Mouse (Mus musculus): Measurements from ENCODE around the gene Rad51c. TPM values are rescaled to one million over a fixed set of nuclear protein-coding genes. Genes with fewer than 3 reads are reported as not detected.

Rad51c gene
- polyA plus RNA-seq, 1 experiment from 2014 or later: 1.2 TPM

DNA sequence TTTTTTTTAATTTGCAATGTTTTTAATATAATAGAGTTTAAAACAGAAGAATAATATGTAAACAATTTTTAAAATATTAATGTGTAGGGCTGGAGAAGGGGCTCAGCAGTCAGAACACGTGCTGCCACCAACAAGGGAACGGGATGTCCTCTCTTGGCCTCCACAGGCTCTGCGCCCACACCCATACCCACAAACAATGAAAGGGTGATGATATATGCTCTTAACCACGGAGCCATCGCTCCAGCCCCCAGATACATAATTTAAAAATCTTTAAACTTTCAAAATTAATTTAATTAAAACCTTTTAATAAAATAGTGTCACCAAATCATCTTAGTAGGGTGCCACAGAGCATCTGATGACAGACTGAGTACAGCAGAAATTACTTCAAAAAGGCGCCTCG, 37.7 kb downstream of the Rad51c start:
- Histone ChIP-seq H3K4me1 (ENCODE audit: insufficient read depth, low read depth, low read length) (no peaks in the 10 kb centered on the region), H3K27ac (ENCODE audit: low read length) (no peak overlapping the region), H3K27me3 (replicated peaks; ENCODE audit: insufficient read depth, low read length) (no peaks in the 10 kb centered on the region), H3K36me3 (ENCODE audit: insufficient read depth, low read length) (no peaks in the 10 kb centered on the region), H3K4me3 (ENCODE audit: low read depth, low read length) (no peak overlapping the region), H3K4me2 (replicated peaks; ENCODE audit: low read depth, low read length) (no peak overlapping the region), H3K9ac (replicated peaks; ENCODE audit: low read depth) (no peak overlapping the region), H3K9me3 (ENCODE audit: low read length) (no peaks in the 10 kb centered on the region)
- TF ChIP-seq CTCF (IDR thresholded peaks at IDR 0.05) (no peak), EP300 (IDR thresholded peaks at IDR 0.05) (no peak)
- no peak for DNase-seq (ENCODE audit: low spot score)
- 72% methylated on average over 7 of the region's 7 CpGs for WGBS
- no peak for ATAC-seq

DNA sequence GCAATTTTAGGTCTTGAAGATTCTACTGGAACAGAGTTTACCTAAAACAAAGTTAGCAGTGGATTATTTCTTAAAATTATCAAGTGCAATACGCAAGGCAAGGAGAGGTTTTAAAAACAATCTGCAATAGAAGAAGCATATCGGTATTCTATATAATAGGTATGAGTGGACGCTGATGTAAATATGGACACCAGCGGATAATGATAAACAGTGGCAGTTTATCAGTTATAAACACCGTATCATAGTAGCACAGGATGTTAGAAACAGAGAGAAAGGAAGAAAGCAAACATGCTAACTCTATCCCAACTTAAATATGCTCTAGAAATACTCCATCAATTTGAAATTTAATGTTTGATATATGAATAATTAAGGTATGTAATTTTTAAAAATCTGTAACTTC, 39.6 kb downstream of the Rad51c start:
- WGBS: 80% methylated on average over 5 of the region's 5 CpGs
- Histone ChIP-seq H3K4me3 (ENCODE audit: low read depth, low read length) (no peak overlapping the region), H3K27ac (ENCODE audit: low read length) (no peak overlapping the region), H3K4me1 (ENCODE audit: insufficient read depth, low read depth, low read length) (no peaks in the 10 kb centered on the region), H3K36me3 (ENCODE audit: insufficient read depth, low read length) (no peaks in the 10 kb centered on the region), H3K4me2 (replicated peaks; ENCODE audit: low read depth, low read length) (no peak overlapping the region), H3K9me3 (ENCODE audit: low read length) (no peaks in the 10 kb centered on the region), H3K27me3 (replicated peaks; ENCODE audit: insufficient read depth, low read length) (0 out of 2 replicates have a peak, but pooled peaks cover 8% of the 10 kb centered on the region), H3K9ac (replicated peaks; ENCODE audit: low read depth) (no peak overlapping the region)
- no peak for TF ChIP-seq EP300 (IDR thresholded peaks at IDR 0.05)
- no peak for TF ChIP-seq CTCF (IDR thresholded peaks at IDR 0.05)
- no peak for ATAC-seq
- no peak for DNase-seq (ENCODE audit: low spot score)

DNA sequence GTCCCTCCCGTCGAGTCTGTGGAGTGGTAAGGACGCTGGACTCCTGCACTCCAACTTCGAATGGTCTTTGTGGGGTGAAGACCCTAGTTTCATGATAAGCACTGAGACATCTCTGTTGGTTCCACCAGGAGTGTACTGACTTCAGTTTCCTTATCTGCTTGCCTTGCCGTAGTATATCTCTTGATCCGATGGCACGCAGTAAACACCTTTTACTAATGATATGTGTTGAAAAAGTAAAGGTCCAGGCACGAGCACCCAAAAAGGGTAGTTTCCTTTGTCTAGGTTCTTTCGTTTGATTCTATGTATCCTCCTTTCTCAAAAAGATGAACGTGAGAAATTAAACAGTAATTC, 45.5 kb downstream of the Rad51c start:
- Histone ChIP-seq H3K4me2 (replicated peaks; ENCODE audit: low read depth, low read length) (peak overlapping the region; percentile 99), H3K4me1 (ENCODE audit: insufficient read depth, low read depth, low read length) (peaks cover 9% of the 10 kb centered on the region), H3K4me3 (ENCODE audit: low read depth, low read length) (peak overlapping the region; percentile 74), H3K36me3 (ENCODE audit: insufficient read depth, low read length) (no peaks in the 10 kb centered on the region), H3K27me3 (replicated peaks; ENCODE audit: insufficient read depth, low read length) (peaks cover 33% of the 10 kb centered on the region; the same call in 1 of the 2 replicates), H3K9ac (replicated peaks; ENCODE audit: low read depth) (no peak overlapping the region), H3K9me3 (ENCODE audit: low read length) (no peaks in the 10 kb centered on the region), H3K27ac (ENCODE audit: low read length) (no peak overlapping the region)
- no peak for DNase-seq (ENCODE audit: low spot score)
- WGBS: 13% methylated on average over 10 of the region's 10 CpGs
- no peak for ATAC-seq
- TF ChIP-seq CTCF (IDR thresholded peaks at IDR 0.05) (no peak), EP300 (IDR thresholded peaks at IDR 0.05) (no peak)

DNA sequence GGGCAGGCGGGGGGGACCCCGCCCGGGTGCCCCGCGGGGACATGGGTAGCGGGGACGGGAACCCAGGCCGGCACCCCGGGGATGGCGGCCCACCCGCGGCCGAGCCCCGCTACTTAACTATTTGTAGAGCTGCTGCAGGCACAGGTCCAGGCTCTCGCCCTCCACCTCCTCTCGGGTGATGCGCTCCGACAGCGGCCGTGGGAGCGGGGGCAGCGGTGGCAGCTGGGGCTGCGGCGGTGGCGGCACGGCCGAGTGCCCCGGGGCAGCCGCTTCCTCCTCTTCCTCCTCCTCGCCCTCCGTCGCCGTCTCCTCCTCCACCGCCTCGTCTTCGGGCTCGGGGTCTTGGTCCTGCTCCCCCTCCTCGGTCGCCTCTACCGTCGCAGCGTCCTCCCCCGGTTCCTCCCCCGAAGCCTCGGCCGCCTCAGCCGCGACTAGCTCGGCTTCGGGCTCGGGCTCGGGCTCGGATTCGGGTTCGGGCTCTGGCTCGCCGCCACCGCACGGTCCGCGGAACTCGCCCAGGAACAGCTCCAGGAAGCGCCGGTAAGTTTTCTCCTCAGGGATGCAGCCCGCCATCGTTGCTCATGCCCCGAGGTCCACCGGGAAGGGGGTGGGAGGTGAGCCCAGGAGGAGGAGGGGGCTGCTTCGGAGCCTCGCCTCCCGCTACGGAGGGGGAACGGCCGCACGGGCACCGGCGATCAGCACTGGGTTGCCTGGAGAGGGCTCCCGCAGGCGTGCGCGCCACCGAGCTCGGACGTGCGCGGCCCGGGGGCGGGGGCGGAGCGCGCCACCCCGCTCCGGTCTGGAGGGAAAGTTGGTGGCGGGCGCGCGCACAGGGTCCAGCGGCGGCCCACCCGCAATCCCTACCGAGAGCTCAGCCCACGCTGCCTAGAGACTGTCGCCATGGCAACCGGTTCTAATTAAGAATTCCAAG, 46.2 kb downstream of the Rad51c start, which contains the start of gene Ppm1e:
Gene Ppm1e, minus strand, starts transcription at position 693 of the 931 bp plus-strand sequence.
- Histone ChIP-seq H3K27me3 (replicated peaks; ENCODE audit: insufficient read depth, low read length) (peaks cover 33% of the 10 kb centered on the region; the same call in 1 of the 2 replicates), H3K4me1 (ENCODE audit: insufficient read depth, low read depth, low read length) (peaks cover 9% of the 10 kb centered on the region), H3K36me3 (ENCODE audit: insufficient read depth, low read length) (no peaks in the 10 kb centered on the region), H3K4me2 (replicated peaks; ENCODE audit: low read depth, low read length) (peak within 1 kb of the TSS; percentile 99), H3K27ac (ENCODE audit: low read length) (no peak within 1 kb of the TSS), H3K9me3 (ENCODE audit: low read length) (no peaks in the 10 kb centered on the region), H3K4me3 (ENCODE audit: low read depth, low read length) (peak within 1 kb of the TSS; percentile 74), H3K9ac (replicated peaks; ENCODE audit: low read depth) (0 out of 2 replicates have a peak within 1 kb of the TSS, but pooled peaks have one; percentile 19)
- ATAC-seq (peak; percentile 91), DNase-seq (ENCODE audit: low spot score) (peak; percentile 67)
- TF ChIP-seq CTCF (IDR thresholded peaks at IDR 0.05) (no peak), EP300 (IDR thresholded peaks at IDR 0.05) (no peak)
- WGBS: 2% methylated on average over 68 of the region's 104 CpGs

DNA sequence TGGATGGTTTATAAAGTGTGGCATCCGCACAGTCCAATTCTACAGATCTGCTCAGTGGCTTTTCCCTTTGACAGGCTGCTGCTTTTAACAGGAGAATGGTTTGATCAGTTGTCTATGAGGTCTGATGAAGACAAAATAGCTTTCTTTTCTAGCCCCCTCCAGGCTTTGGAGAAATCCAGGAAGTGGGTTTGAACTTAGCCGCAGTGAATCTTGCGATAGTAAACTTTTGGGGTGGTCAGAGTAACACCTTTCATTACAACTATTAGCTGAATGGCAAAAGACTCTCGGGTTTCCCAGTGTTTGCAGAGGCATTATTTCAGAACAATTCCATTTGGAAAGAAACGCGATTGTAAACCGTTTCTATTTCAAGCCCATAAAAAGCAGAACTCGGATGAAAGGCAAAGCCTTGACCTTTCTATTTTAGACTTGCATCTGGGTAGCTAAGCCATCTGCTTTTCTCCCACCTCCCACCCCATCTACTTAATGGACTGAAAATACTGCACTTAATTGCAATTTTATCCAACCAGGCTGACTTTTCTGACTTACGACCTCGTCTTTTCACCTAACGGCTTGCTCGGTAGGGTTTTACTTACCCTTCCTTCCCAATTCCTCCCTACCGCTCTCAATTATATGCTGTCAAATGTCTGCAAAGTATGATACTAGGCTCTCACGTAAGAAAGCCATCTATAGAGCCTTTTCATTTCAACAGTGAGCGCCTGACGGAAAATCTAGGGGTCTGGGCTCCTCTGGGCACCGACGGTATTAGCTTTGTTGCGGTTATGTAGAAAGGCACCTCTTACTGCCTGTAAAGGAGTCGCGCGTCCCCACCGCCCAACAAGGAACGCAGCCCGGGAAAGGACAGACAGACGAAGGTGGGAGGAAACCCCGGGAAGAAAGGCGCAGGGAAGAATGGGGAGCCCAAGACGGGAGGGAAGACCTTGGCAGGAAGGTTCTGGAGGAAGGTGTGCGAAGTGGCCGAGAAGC, 47.1 kb downstream of the Rad51c start:
- H3K27me3 ChIP-seq (replicated peaks; ENCODE audit: insufficient read depth, low read length): peaks cover 33% of the 10 kb centered on the region; the same call in 1 of the 2 replicates

DNA sequence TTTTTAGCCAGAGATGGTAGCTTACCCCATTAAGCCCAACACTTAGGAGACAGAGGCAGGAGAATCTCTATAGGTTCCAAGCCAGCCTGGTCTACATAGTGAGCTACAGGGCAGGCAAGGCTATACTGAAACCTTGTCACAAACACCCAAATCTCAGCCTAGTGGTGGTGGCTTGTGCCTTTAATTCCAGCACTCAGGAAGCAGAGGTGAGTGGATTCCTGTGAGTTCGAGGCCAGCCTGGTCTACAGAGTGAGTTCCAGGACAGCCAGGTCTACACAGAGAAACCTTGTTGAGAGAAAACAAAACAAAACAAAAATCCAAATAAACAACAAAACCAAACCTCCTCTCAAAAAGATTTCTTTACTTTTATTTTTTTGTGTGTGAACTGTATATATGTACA, 49.9 kb downstream of the Rad51c start:
- no peak for DNase-seq (ENCODE audit: low spot score)
- Histone ChIP-seq H3K4me1 (ENCODE audit: insufficient read depth, low read depth, low read length) (peaks cover 9% of the 10 kb centered on the region), H3K9me3 (ENCODE audit: low read length) (no peaks in the 10 kb centered on the region), H3K4me2 (replicated peaks; ENCODE audit: low read depth, low read length) (no peak overlapping the region), H3K27me3 (replicated peaks; ENCODE audit: insufficient read depth, low read length) (peaks cover 23% of the 10 kb centered on the region; the same call in 1 of the 2 replicates), H3K4me3 (ENCODE audit: low read depth, low read length) (no peak overlapping the region), H3K36me3 (ENCODE audit: insufficient read depth, low read length) (no peaks in the 10 kb centered on the region), H3K9ac (replicated peaks; ENCODE audit: low read depth) (no peak overlapping the region), H3K27ac (ENCODE audit: low read length) (no peak overlapping the region)
- ATAC-seq: no peak
- TF ChIP-seq EP300 (IDR thresholded peaks at IDR 0.05) (no peak), CTCF (IDR thresholded peaks at IDR 0.05) (no peak)
- WGBS: 77% methylated on average over 1 of the region's 1 CpGs

More for the DNA sequence above, 47.1 kb downstream of the Rad51c start:
- WGBS: 8% methylated on average over 31 of the region's 31 CpGs
- no peak overlapping the region for H3K27ac ChIP-seq (ENCODE audit: low read length)
- peak overlapping the region; percentile 99 for H3K4me2 ChIP-seq (replicated peaks; ENCODE audit: low read depth, low read length)
- peaks cover 9% of the 10 kb centered on the region for H3K4me1 ChIP-seq (ENCODE audit: insufficient read depth, low read depth, low read length)
- DNase-seq (ENCODE audit: low spot score) (no peak), ATAC-seq (no peak)
- TF ChIP-seq EP300 (IDR thresholded peaks at IDR 0.05) (no peak), CTCF (IDR thresholded peaks at IDR 0.05) (no peak)
- H3K4me3 ChIP-seq (ENCODE audit: low read depth, low read length): peak overlapping the region; percentile 74
- H3K9ac ChIP-seq (replicated peaks; ENCODE audit: low read depth): no peak overlapping the region
- H3K9me3 ChIP-seq (ENCODE audit: low read length): no peaks in the 10 kb centered on the region
- H3K36me3 ChIP-seq (ENCODE audit: insufficient read depth, low read length): no peaks in the 10 kb centered on the region
